ENCODE assay signal across 8 mouse cellular contexts in the genomic region with DNA sequence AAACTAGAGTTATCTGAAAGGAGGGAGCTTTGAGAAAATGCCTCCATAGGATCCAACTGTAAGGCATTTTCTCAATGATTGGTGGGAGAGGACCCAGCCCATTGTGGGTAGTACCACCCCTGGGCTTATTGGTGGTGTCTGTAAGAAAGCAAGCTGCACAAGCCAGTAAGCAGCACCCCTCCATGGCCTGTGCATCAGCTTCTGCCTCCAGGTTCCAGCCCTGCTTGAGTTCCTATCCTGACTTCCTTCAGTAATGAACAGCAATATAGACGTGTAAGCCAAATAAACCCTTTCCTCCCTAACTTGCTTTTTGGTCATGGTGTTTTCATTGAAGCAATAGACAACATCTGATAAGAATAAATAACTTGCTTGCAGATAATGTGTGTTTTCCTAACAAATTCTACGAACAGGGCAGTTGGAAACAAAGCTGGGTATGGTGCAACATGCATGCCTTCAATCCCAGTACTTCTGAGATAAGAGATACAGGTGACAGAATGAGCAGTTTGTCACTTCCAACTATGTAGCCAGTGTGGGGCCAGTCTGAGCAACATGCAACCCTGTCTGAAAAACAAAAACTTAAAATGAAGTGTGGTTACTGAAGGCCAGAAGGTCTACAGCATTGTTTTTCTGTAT. TPM values are rescaled to one million over a fixed set of nuclear protein-coding genes. Genes with fewer than 3 reads are reported as not detected.
A peak's percentile ranks its signal among the peaks of the same experiment; 100 is the strongest.
DNase-seq lines count a peak whose midpoint lies in the region; ATAC-seq and TF ChIP-seq lines count a peak whose summit lies in the region.

No protein-coding gene starts in this region.

- H3K27me3 ChIP-seq in kidney, adult 2 months (replicated peaks; ENCODE audit: control insufficient read depth, insufficient read depth, low read length): no peaks in the 10 kb centered on the region
- H3K27me3 ChIP-seq in hindbrain, embryonic 14.5 days (ENCODE audit: control insufficient read depth, insufficient read depth, low read length): no peaks in the 10 kb centered on the region
- H3K27me3 ChIP-seq in midbrain, embryonic 14.5 days (ENCODE audit: control insufficient read depth, insufficient read depth, low read length): no peaks in the 10 kb centered on the region

- no peaks in the 10 kb centered on the region for H3K36me3 ChIP-seq in kidney, adult 2 months (ENCODE audit: control insufficient read depth, insufficient read depth, low read length)
- H3K36me3 ChIP-seq in hindbrain, embryonic 14.5 days (replicated peaks; ENCODE audit: control insufficient read depth, insufficient read depth): peaks cover 7% of the 10 kb centered on the region
- H3K36me3 ChIP-seq in midbrain, embryonic 14.5 days (ENCODE audit: control insufficient read depth, insufficient read depth, low read length): peaks cover 11% of the 10 kb centered on the region

- H3K9ac ChIP-seq in hindbrain, embryonic 14.5 days: peak overlapping the region; percentile 68
- peak overlapping the region; percentile 59 for H3K9ac ChIP-seq in midbrain, embryonic 14.5 days (replicated peaks; ENCODE audit: low read length)

- ATAC-seq in hindbrain, embryonic 14.5 days (ENCODE audit: low FRiP score): no peak
- no peak for ATAC-seq in midbrain, embryonic 14.5 days (ENCODE audit: low FRiP score, low TSS enrichment)

- peaks cover 2% of the 10 kb centered on the region; the same call in 1 of the 2 replicates for H3K4me1 ChIP-seq in kidney, adult 2 months (ENCODE audit: control insufficient read depth, insufficient read depth, low read length)
- H3K4me1 ChIP-seq in hindbrain, embryonic 14.5 days (replicated peaks; ENCODE audit: control insufficient read depth, insufficient read depth, low read length): peaks cover 23% of the 10 kb centered on the region
- peaks cover 25% of the 10 kb centered on the region for H3K4me1 ChIP-seq in midbrain, embryonic 14.5 days (ENCODE audit: control insufficient read depth, insufficient read depth, low read length)

- TF ChIP-seq POLR2A in kidney, adult 2 months (IDR thresholded peaks at IDR 0.05; ENCODE audit: low read depth, low read length): no peak

- intact Hi-C loops in gastrocnemius, postnatal 36 days (cut with DNase I): no loop called here

- WGBS in kidney, adult 2 months: 36% methylated on average over 2 of the region's 2 CpGs
- WGBS in hindbrain, embryonic 14.5 days: 42% methylated on average over 2 of the region's 2 CpGs
- WGBS in midbrain, embryonic 14.5 days: 41% methylated on average over 2 of the region's 2 CpGs

- H3K27ac ChIP-seq in kidney, adult 2 months (ENCODE audit: insufficient read depth, low read depth, low read length): peak overlapping the region; percentile 95
- peak overlapping the region; percentile 85 for H3K27ac ChIP-seq in hindbrain, embryonic 14.5 days
- peak overlapping the region; percentile 73 for H3K27ac ChIP-seq in midbrain, embryonic 14.5 days (replicated peaks; ENCODE audit: low read depth, low read length)

- TF ChIP-seq CTCF in kidney, adult 2 months (conservative IDR thresholded peaks at IDR 0.05; ENCODE audit: insufficient read depth, insufficient read length, low read depth, low read length): no peak

- no peak for DNase-seq in kidney, adult 2 months
- no peak for DNase-seq in kidney, postnatal 25 days
- peak; percentile 15 for DNase-seq in adipocyte (ENCODE audit: low spot score)
- no peak for DNase-seq in hindbrain, embryonic 14.5 days (ENCODE audit: low spot score)
- DNase-seq in midbrain, embryonic 14.5 days: no peak
- no peak for DNase-seq in cerebellum, postnatal 4 days (ENCODE audit: low spot score in 2 of 2)
- DNase-seq in gastrocnemius, postnatal 36 days: no peak
- no peak for DNase-seq in adrenal gland, postnatal 4 days (ENCODE audit: low spot score in 2 of 2)

- H3K4me3 ChIP-seq in kidney, adult 2 months (ENCODE audit: insufficient read depth, low read depth, low read length): peak overlapping the region; percentile 93
- peak overlapping the region; percentile 90 for H3K4me3 ChIP-seq in hindbrain, embryonic 14.5 days (replicated peaks; ENCODE audit: low read length)
- H3K4me3 ChIP-seq in midbrain, embryonic 14.5 days (replicated peaks; ENCODE audit: low read depth, low read length): peak overlapping the region; percentile 95

- peak overlapping the region; percentile 78 for H3K4me2 ChIP-seq in hindbrain, embryonic 14.5 days (replicated peaks)
- H3K4me2 ChIP-seq in midbrain, embryonic 14.5 days (ENCODE audit: low read length): peak overlapping the region; percentile 82

- H3K9me3 ChIP-seq in hindbrain, embryonic 14.5 days (ENCODE audit: control insufficient read depth, low read length): no peaks in the 10 kb centered on the region
- no peaks in the 10 kb centered on the region for H3K9me3 ChIP-seq in midbrain, embryonic 14.5 days (ENCODE audit: control insufficient read depth, low read length)

RNA-seq across cellular contexts. Expression of gene Nap1l4, which starts 0.8 kb away (rescaled TPM):
- polyA plus RNA-seq in kidney, adult 2 months (2012; rRNA removed): 60.2 and 68.7 TPM in 2 replicates
- polyA plus RNA-seq in hindbrain, embryonic 14.5 days (2014; fragmentation: Nextera tagmentation; extraction: Ambion mirVana): 151 and 170 TPM in 2 replicates
- polyA plus RNA-seq in midbrain, embryonic 14.5 days (2014; fragmentation: Nextera tagmentation; extraction: Ambion mirVana): 174 and 226 TPM in 2 replicates
- total RNA-seq in gastrocnemius, postnatal 36 days (2021): 100 to 1,000 TPM; 167 to 189 TPM
- total RNA-seq in adrenal gland, postnatal 4 days (2021): 100 to 1,000 TPM; 164 to 177 TPM

RNA-seq across cellular contexts. Expression of gene Phlda2, which starts 46.8 kb away (rescaled TPM):
- polyA plus RNA-seq in kidney, adult 2 months (2012; rRNA removed): 46.6 and 50.2 TPM in 2 replicates
- 0.57 and 0.87 TPM in 2 replicates for polyA plus RNA-seq in hindbrain, embryonic 14.5 days (2014; fragmentation: Nextera tagmentation; extraction: Ambion mirVana)
- 0.45 TPM in 1 of 2 replicates, not detected in the other for polyA plus RNA-seq in midbrain, embryonic 14.5 days (2014; fragmentation: Nextera tagmentation; extraction: Ambion mirVana)
- not detected for total RNA-seq in gastrocnemius, postnatal 36 days (2021)
- total RNA-seq in adrenal gland, postnatal 4 days (2021): 1 to 10 TPM; 2.9 to 5.6 TPM

RNA-seq across cellular contexts. Expression of gene Cars, which starts 50.2 kb away (rescaled TPM):
- polyA plus RNA-seq in kidney, adult 2 months (2012; rRNA removed): 8.9 and 9.6 TPM in 2 replicates
- 62.4 and 70.5 TPM in 2 replicates for polyA plus RNA-seq in hindbrain, embryonic 14.5 days (2014; fragmentation: Nextera tagmentation; extraction: Ambion mirVana)
- polyA plus RNA-seq in midbrain, embryonic 14.5 days (2014; fragmentation: Nextera tagmentation; extraction: Ambion mirVana): 53.1 and 64.9 TPM in 2 replicates
- 10 to 100 TPM; 33.9 to 38.6 TPM for total RNA-seq in gastrocnemius, postnatal 36 days (2021)
- total RNA-seq in adrenal gland, postnatal 4 days (2021): 10 to 100 TPM; 44.1 to 45.0 TPM

Comparison
In these comparisons a context has a peak if more than half of its experiments do, and no peak if none do; other contexts are left out.
1. RNA of gene Phlda2, which starts 46.8 kb away (polyA plus RNA-seq): 46.6 to 50.2 TPM in kidney, adult 2 months; 0.57 to 0.87 TPM in hindbrain, embryonic 14.5 days and 0.45 TPM in midbrain, embryonic 14.5 days; every median in the first group is over 10 times any median in the second.
2. Peak in every context shown above with its lines, with median percentiles within 50 percentile points of each other: H3K27ac ChIP-seq and H3K4me3 ChIP-seq.